Mouse (Mus musculus) induced T-regulatory cell, adult 2 months (primary cell): ENCODE data around the gene Olfr1278.
"Not testable (repeated sequence)": the region's sequence is repeated elsewhere in the genome, so short reads cannot be mapped to it uniquely, and the experiment has no call there.

Source experiments
- DNase-seq: peaks from one replicate; pipeline ENCODE4 v3.0.0-alpha.2; 2012; ENCODE audit warnings: low read depth

The Olfr1278 gene

GRCm38 (mm10) chr2:111289836-111290235, at the start of gene Olfr1278:
Olfr1278 (plus strand) TSS chr2:111290136.
- no peak for DNase-seq

- DNase-seq: no peak
Measured at GRCm38 (mm10) chr2:111254216-111254615, 35.7 kb upstream of the Olfr1278 start, which contains the start of gene Olfr1276. Olfr1276 (plus strand) TSS chr2:111254516.

- DNase-seq: no peak
Measured at GRCm38 (mm10) chr2:111274006-111274405, 15.9 kb upstream of the Olfr1278 start, which contains the start of gene Olfr1277. Olfr1277 (minus strand) TSS chr2:111274106.

GRCm38 (mm10) chr2:111298541-111298940, 8.6 kb downstream of the Olfr1278 start:
- DNase-seq: no peak

- DNase-seq: no peak
Measured at GRCm38 (mm10) chr2:111300374-111300773, 10.4 kb downstream of the Olfr1278 start, which contains the start of gene Olfr1279. Olfr1279 (plus strand) TSS chr2:111300635.

- DNase-seq: no peak
Measured at GRCm38 (mm10) chr2:111313717-111314116, 23.8 kb downstream of the Olfr1278 start, which contains the start of gene Olfr1280. Olfr1280 (plus strand) TSS chr2:111314017.

- no peak for DNase-seq
Measured at GRCm38 (mm10) chr2:111326220-111326619, 36.3 kb downstream of the Olfr1278 start, which contains the start of gene Olfr1281. Olfr1281 (plus strand) TSS chr2:111326520.

GRCm38 (mm10) chr2:111333721-111334120, 43.8 kb downstream of the Olfr1278 start:
- not testable (repeated sequence) for DNase-seq

GRCm38 (mm10) chr2:111335976-111336375, 46.0 kb downstream of the Olfr1278 start, which contains the start of gene Olfr1282:
Olfr1282 (minus strand) TSS chr2:111336076.
- DNase-seq: no peak
